Mouse (Mus musculus) adrenal gland, adult 2 months (tissue): ENCODE measurements around the gene Sis. TPM values are rescaled to one million over a fixed set of nuclear protein-coding genes. Genes with fewer than 3 reads are reported as not detected.

Source experiments
- DNase-seq: peaks from one replicate; pipeline ENCODE4 v3.0.0; 2021
- long read RNA-seq: library from polyadenylated mRNA; stranded (forward); transcript quantifications from one replicate; pipeline ENCODE4 v2.0.0, GENCODE M21; 2021
- polyA plus RNA-seq: library from polyadenylated mRNA; depleted of rRNA; stranded (reverse); fragments of >200 nt; gene quantifications from 2 replicates; pipeline ENCODE4 v1.2.3, GENCODE M21; 2012; rRNA removed
- total RNA-seq, 2 experiments: library from RNA; stranded (reverse); gene quantifications; 2 replicates each; pipeline ENCODE4 v1.2.3; 2021

Gene Sis
- total RNA-seq (not detected), polyA plus RNA-seq (not detected in 2 replicates)
- long read RNA-seq: 0 reads

DNA sequence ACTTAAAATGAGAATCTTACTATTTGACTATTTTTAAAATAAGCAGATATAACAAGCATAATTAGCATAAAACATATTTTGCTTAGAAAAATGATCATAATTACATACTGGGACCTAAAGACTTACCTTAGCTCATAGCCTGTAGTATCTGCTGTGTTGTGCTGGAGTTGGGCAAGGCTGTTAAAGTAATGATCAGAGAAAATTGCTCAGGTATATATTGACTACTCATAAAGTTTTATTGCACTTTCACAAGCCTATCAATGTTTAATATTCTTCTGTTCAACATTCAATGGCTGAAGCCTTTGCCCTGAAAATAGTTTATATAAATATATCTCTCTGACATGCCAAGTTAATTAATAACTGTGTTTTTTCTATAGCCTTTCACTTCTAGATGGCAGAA, at the start of gene Sis:
TSS of gene Sis (minus strand) at position 189 of the 400 bp plus-strand sequence.
- no peak for DNase-seq

DNA sequence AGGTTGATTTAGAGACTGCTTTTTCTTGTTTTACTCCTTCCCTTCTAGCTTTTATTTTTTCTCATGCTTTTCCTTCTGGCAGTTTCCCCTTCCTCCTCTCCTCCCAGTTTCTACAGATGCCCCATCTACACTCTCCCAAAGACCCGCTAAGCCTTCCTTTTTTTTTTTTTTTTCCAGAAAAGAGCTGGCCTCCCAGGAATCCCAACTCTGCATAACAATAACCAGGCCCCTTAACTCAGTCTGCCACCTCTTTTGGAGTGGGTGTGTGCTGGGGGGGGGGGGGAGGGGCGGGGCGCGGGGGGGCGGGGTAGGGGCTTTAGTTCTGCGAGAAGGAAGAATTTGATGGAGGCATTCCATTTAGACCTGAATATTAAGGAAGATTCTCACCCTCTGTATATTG, 38.4 kb upstream of the Sis start:
- DNase-seq: no peak

DNA sequence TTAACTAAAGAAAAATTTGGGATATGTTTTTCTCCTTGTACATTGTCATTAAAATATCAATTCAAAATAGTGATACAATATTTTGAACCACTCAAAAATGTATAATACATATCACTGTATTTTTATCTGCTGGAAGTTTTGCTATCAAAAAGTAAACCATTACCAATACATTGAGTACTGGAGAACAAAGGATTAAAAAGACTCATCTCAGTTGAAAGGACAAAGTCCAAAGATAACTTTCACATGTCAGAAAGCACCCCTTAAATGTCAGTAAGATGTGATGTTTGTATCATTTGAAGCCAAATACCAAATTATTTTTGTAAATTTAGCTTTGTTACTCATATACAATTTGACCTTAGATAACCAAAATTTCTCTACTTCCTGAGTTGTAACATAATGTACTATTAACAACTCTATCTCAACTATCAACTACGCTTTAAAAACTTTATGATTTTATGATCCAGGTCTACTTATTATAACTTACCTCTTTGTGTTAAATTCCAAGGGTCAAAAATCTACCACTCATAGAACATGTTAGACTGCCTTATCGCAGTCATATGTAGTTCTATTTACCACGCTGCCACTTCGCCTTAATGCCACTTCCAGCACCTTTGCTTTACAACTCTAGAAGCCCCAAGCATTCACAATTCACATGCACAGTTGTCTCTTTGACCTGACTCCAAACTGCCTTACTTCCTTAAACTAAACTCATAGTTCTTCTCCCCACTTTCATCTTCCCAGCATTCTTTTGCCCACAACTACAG, 35.5 kb upstream of the Sis start:
- DNase-seq: no peak

DNA sequence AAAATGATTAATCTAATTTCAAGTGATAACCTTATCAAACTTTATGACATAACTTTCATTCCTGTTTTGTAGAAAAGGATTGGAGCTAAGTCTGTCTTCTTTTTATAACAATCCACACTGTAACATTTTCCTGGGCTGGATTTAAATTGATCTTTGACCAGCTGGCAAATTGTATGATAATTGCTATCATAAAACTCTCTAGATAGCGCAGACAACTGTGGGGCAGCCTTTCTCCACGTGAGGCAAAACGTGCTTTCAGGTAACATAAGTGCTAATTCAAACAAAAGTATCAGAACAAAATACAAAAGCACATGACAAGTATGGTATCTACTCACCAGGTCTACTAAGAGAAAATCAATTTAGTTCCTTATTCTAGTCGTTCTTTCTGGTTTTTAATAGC, 29.9 kb upstream of the Sis start:
- DNase-seq: no peak

DNA sequence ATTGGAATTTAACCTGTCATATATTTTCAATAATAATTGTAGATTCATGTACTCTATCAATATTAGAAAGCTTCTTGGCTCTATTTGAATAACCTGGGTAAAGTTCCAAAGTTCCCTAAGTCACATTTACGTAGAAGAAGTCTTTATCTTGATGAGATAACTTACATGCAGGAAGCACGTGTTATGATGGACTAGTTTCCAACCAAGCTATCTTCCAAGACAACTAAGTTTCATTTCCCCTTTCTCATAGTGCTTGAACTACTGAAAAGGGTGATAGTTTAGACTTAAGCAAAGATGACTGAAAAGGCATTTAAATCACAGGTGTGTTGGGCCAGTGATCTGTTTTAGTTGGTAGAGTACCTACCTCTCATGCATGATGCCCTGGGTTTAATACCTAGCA, 23.3 kb upstream of the Sis start:
- DNase-seq: no peak

DNA sequence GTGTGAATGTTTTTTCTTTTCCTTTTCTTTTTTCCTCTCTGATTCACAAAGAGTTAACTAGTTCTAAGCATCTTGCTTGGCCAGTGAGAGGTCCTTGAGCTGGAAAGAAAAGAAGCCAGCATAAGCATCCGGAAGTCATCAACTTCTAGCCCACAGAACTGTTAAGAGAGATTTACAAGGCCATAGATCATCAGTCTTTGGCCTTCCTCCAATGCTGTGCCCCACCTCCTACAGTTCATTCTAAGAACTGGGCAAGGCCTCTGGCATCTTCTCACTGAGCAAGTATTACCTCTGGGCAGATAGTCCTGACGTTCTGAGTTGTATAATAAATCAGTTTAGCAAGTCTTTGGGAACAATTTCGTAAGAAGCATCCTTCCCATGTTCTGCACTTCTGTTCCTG, 8.9 kb upstream of the Sis start:
- peak; percentile 37 for DNase-seq

DNA sequence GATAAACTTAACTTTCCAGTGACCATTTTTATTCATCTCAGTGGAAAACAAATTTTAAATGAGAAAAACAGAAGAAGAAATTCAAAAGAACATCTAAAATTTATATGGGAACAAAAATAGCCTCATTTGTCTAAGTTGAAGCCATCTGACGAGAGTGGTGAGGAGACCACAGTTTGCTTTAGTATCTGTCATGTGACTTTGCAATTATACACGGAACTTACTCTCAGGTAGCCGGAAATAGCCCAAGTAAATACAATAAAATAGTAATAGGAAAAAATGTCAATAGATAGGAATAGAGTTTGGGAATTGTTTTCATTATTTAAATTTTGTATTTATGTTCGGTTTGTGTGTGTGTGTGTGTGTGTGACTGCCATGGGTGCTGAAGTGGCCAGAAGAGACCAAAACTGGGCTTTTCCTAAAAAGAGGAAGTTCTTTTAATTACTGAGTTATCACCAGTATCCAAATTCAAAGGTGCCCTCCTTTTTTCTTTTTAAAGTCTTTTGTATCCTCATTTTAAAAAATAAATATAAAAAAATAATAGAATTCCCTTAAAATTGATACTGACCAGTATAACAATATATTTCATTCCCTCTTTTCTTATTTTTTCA, 48.6 kb downstream of the Sis start:
- DNase-seq: no peak

DNA sequence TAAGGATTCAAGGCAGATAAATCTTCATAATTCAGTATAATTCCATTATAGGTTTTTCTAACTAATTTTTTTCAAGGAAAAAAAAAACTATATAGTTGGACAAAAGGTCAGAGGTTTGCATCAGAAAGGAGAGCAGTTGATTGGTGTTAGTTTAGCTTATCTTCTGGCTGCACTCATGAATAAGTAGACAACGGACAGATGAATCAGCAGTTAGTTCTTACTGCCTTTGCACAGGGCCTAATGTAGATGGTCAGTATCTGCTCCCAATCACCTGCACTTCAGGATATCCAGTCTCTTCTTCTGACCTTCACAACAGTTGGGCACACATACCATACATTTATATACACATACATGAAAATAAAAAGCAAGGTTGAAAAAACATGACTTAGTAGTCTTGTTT, 85.2 kb downstream of the Sis start:
- DNase-seq: no peak

DNA sequence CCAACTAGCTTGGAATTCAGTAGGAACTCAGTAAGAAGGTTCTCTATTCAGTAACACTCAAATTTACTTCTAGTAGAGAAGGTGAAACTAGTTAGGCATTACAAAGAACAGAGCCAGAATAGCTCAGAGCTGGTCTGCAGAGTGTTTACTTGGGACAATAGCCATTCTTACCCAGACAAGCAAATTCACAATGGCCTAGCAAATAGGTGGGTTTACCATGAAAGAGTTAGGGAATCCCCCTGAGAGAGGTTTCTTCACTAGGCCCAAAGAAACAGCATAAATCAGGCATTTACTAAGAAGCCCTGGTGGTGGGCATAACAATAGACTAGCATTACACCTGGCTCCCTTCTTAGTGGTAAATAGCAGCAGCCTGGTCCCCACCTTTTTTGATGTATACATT, 99.5 kb downstream of the Sis start:
- DNase-seq: no peak

DNA sequence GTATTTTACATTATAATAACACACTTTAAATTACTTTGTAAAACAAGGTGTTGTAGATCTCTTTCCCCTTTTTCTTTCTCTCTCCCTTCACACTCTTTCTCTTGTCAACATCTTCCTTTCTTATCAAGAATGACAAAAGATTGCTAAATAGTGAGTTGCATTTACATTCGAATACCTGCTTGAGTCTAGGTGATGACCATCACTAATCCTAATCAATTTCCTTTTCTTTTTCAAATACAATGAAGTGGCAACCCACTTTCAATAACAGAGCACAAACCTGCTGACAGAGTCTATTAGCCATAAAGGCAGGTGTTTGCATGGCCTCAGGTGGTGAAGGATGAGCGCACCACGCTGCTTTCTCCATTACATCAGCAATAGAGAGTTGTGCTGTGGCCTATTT, 108.9 kb downstream of the Sis start:
- DNase-seq: no peak

DNA sequence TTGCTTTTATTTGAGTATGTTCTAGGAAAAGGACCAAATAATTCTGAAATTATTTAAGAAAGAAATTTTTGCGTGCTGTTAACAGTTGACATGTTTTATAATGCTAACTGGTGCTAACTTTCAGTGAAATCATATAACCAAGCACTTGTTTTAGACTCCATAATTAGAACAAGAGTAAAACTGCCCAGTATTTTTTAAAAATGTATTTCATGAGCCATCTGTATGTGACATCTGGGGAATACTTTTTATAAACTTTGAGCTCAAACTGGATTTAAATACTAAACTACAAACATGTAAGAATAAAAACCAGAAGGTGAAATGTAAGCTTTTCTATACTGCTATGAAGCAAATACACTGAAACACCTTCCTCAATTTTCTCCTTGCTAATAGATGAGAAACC, 112.3 kb downstream of the Sis start:
- no peak for DNase-seq

DNA sequence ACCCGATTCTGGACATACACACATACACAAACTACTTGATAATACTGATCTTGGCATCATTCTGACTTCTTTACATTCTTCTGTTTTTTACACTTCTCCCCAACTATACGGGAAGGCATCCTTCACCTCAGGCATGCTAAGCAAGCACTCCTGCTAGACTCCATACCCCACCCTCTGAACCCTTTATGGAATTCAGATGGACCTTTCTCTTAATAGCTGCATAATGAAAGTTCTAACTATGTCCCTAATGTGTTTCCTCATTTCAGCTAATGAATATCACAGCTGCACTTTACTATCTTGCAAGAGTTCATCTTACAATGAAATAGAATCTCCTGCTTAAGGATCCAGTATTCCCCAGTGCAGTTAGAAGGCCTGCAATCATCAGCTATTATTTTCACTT, 127.0 kb downstream of the Sis start:
- DNase-seq: no peak

Other genes with a start within 250 kb of the Sis start
- gene Slitrk3, start 89.9 kb upstream of the Sis start, total RNA-seq: not detected
- gene Slitrk3, start 89.9 kb upstream of the Sis start, polyA plus RNA-seq: not detected in 2 replicates